Mouse (Mus musculus) kidney, postnatal 0 days (tissue): ENCODE measurements around the gene Mkln1. TPM values are rescaled to one million over a fixed set of nuclear protein-coding genes. Genes with fewer than 3 reads are reported as not detected.

Experiments
- ATAC-seq: fragments of 200-750 bp; cut with Nextera tagmentation; replicated peaks from 2 replicates; pipeline ENCODE4 v1.8.0; 2017; ENCODE audit warnings: low read depth, moderate number of reproducible peaks, moderate TSS enrichment, moderate library complexity; ENCODE audit not compliant: low FRiP score
- DNase-seq: peaks from one replicate; pipeline ENCODE4 v3.0.0-alpha.2; 2016; ENCODE audit warnings: low spot score
- H3K27ac ChIP-seq: fragments of 300-500 bp; sonication (generic); 2 replicates; pipeline ENCODE4 v1.5.1; 2014; ENCODE audit warnings: mild to moderate bottlenecking
- H3K27me3 ChIP-seq: fragments of 300-500 bp; sonication (generic); 2 replicates; pipeline ENCODE4 v1.6.1; 2014; ENCODE audit warnings: low read length, mixed read lengths; ENCODE audit not compliant: insufficient read depth
- H3K36me3 ChIP-seq: fragments of 300-500 bp; sonication (generic); 2 replicates; pipeline ENCODE4 v1.6.1; 2014; ENCODE audit warnings: low read length, mixed read lengths; ENCODE audit not compliant: insufficient read depth
- H3K4me1 ChIP-seq: fragments of 300-500 bp; sonication (generic); replicated peaks from 2 replicates; pipeline ENCODE4 v1.6.1; 2014; ENCODE audit warnings: antibody characterized with exemption, low read length, mixed read lengths; ENCODE audit not compliant: insufficient read depth
- H3K4me2 ChIP-seq: fragments of 300-500 bp; sonication (generic); 2 replicates; pipeline ENCODE4 v1.6.1; 2014; ENCODE audit warnings: mild to moderate bottlenecking, low read length, moderate library complexity, mixed read lengths
- H3K4me3 ChIP-seq: fragments of 300-500 bp; sonication (generic); replicated peaks from 2 replicates; pipeline ENCODE4 v1.5.1; 2014; ENCODE audit warnings: low read depth, low read length
- H3K9ac ChIP-seq: fragments of 300-500 bp; sonication (generic); 2 replicates; pipeline ENCODE4 v1.6.1; 2014; ENCODE audit warnings: low read depth, low read length
- H3K9me3 ChIP-seq: fragments of 300-500 bp; sonication (generic); replicated peaks from 2 replicates; pipeline ENCODE4 v1.6.1; 2016; ENCODE audit warnings: low read length, inconsistent platforms, mixed read lengths
- CTCF ChIP-seq: IDR thresholded peaks from 2 replicates; pipeline ENCODE4 v1.5.1; 2016; ENCODE audit warnings: antibody characterized with exemption, low read depth, mild to moderate bottlenecking, moderate library complexity
- WGBS: fragments of 180-500 bp; shearing (Covaris S2); extraction: QIAGEN DNeasy Blood & Tissue Kit; methylation state at CpG from one replicate; pipeline ENCODE4 v1.1.7; 2014; 5-methylcytosine and 5-hydroxymethylcytosine counted together
- polyA plus RNA-seq: library from polyadenylated mRNA; unstranded; fragments of >200 nt; fragmentation: Nextera tagmentation; extraction: Ambion mirVana; gene quantifications from 2 replicates; pipeline ENCODE4 v1.2.1, GENCODE M21; 2015

Gene Mkln1
- polyA plus RNA-seq, 1 experiment from 2014 or later, result 159 TPM

GRCm38 (mm10) chr6:31396118-31396517 is 2.4 kb upstream of the Mkln1 start:
- H3K27ac ChIP-seq, result no peak overlapping the region
- H3K9ac ChIP-seq, result no peak overlapping the region
- H3K36me3 ChIP-seq, result no peaks in the 10 kb centered on the region
- ATAC-seq (no peak), DNase-seq (no peak)
- 78% methylated on average over 4 of the region's 4 CpGs for WGBS
- no peak for TF ChIP-seq CTCF
- no peak overlapping the region for H3K4me3 ChIP-seq
- peaks cover 5% of the 10 kb centered on the region; the same call in 1 of the 2 replicates for H3K4me1 ChIP-seq
- no peak overlapping the region for H3K4me2 ChIP-seq
- H3K27me3 ChIP-seq, result no peaks in the 10 kb centered on the region
- H3K9me3 ChIP-seq, result no peaks in the 10 kb centered on the region

- Histone ChIP-seq H3K27me3 (no peaks in the 10 kb centered on the region), H3K9me3 (no peaks in the 10 kb centered on the region), H3K4me2 (no peak overlapping the region), H3K27ac (no peak overlapping the region), H3K4me3 (no peak overlapping the region), H3K4me1 (peaks cover 5% of the 10 kb centered on the region; the same call in 1 of the 2 replicates), H3K36me3 (no peaks in the 10 kb centered on the region), H3K9ac (no peak overlapping the region)
- DNase-seq (no peak), ATAC-seq (no peak)
- no peak for TF ChIP-seq CTCF
These were observed 1.2 kb upstream of the Mkln1 start for GRCm38 (mm10) chr6:31397308-31397707.

GRCm38 (mm10) chr6:31397775-31398430 is 632 bp upstream of the Mkln1 start:
- DNase-seq, result no peak
- ATAC-seq, result no peak
- TF ChIP-seq CTCF, result no peak
- Histone ChIP-seq H3K9me3 (no peaks in the 10 kb centered on the region), H3K36me3 (no peaks in the 10 kb centered on the region), H3K4me1 (peaks cover 5% of the 10 kb centered on the region; the same call in 1 of the 2 replicates), H3K9ac (no peak overlapping the region), H3K4me2 (peak overlapping the region; percentile 37), H3K27me3 (no peaks in the 10 kb centered on the region), H3K27ac (0 out of 2 replicates have a peak overlapping the region, but pooled peaks have one; percentile 98), H3K4me3 (peak overlapping the region; percentile 100)
- 63% methylated on average over 10 of the region's 10 CpGs for WGBS

- H3K4me2 ChIP-seq, result peak overlapping the region; percentile 87
- no peaks in the 10 kb centered on the region for H3K27me3 ChIP-seq
- DNase-seq (peak; percentile 50), ATAC-seq (peak; percentile 65)
- H3K4me3 ChIP-seq, result peak overlapping the region; percentile 100
- peak overlapping the region; percentile 99 for H3K9ac ChIP-seq
- H3K9me3 ChIP-seq, result no peaks in the 10 kb centered on the region
- WGBS, result under 1% methylated on average over 28 of the region's 28 CpGs
- peaks cover 5% of the 10 kb centered on the region; the same call in 1 of the 2 replicates for H3K4me1 ChIP-seq
- TF ChIP-seq CTCF, result no peak
- peak overlapping the region; percentile 98 for H3K27ac ChIP-seq
- no peaks in the 10 kb centered on the region for H3K36me3 ChIP-seq
These were observed 643 bp downstream of the Mkln1 start for GRCm38 (mm10) chr6:31399206-31399549.

GRCm38 (mm10) chr6:31399566-31399965 is 1.0 kb downstream of the Mkln1 start:
- under 1% methylated on average over 13 of the region's 13 CpGs for WGBS

GRCm38 (mm10) chr6:31411017-31411416 is 12.5 kb downstream of the Mkln1 start:
- DNase-seq (no peak), ATAC-seq (no peak)
- Histone ChIP-seq H3K36me3 (no peaks in the 10 kb centered on the region), H3K9ac (no peak overlapping the region), H3K9me3 (no peaks in the 10 kb centered on the region), H3K4me1 (no peaks in the 10 kb centered on the region), H3K27ac (no peak overlapping the region), H3K4me3 (no peak overlapping the region), H3K27me3 (no peaks in the 10 kb centered on the region), H3K4me2 (no peak overlapping the region)
- WGBS, result 81% methylated on average over 1 of the region's 1 CpGs
- TF ChIP-seq CTCF, result no peak

More at GRCm38 (mm10) chr6:31399566-31399965, 1.0 kb downstream of the Mkln1 start:
- Histone ChIP-seq H3K36me3 (no peaks in the 10 kb centered on the region), H3K27ac (peak overlapping the region; percentile 98), H3K9me3 (no peaks in the 10 kb centered on the region), H3K4me2 (peak overlapping the region; percentile 87), H3K4me1 (peaks cover 7% of the 10 kb centered on the region; the same call in 1 of the 2 replicates), H3K9ac (peak overlapping the region; percentile 99), H3K27me3 (no peaks in the 10 kb centered on the region), H3K4me3 (peak overlapping the region; percentile 100)
- no peak for TF ChIP-seq CTCF
- ATAC-seq (peak; percentile 74), DNase-seq (peak; percentile 44)
